Mouse (Mus musculus) bone marrow, adult 2 months (tissue): ENCODE results near the gene Inpp4b.

ENCODE experiments used
- CTCF ChIP-seq: fragments of 200-500 bp; IDR thresholded peaks from 2 replicates; pipeline ENCODE4 v1.5.1; 2011; ENCODE audit warnings: low read length, control low read depth; ENCODE audit not compliant: control insufficient read depth, insufficient read depth
- POLR2A ChIP-seq: fragments of 200-500 bp; IDR thresholded peaks from 2 replicates; pipeline ENCODE4 v1.6.1; 2011; ENCODE audit warnings: low read depth, mild to moderate bottlenecking, control low read depth, low read length, borderline replicate concordance; ENCODE audit not compliant: control insufficient read depth

GRCm38 (mm10) chr8:81774454-81774853 lies 432.1 kb downstream of the Inpp4b start:
- no peak for TF ChIP-seq POLR2A
- no peak for TF ChIP-seq CTCF
